Mouse (Mus musculus) left cerebral cortex, adult 18-20 months (tissue): ENCODE measurements around the gene Kat2b. TPM values are rescaled to one million over a fixed set of nuclear protein-coding genes. Genes with fewer than 3 reads are reported as not detected.
"Not testable (repeated sequence)": the region's sequence is repeated elsewhere in the genome, so short reads cannot be mapped to it uniquely, and the experiment has no call there.

ENCODE experiments used
- DNase-seq, 2 experiments: peaks; one replicate each; pipeline ENCODE4 v3.0.0; 2021 to 2022; ENCODE audit warnings: low spot score in 2 of 2, mixed read lengths in 1 of 2
- long read RNA-seq, 2 experiments: library from polyadenylated mRNA; stranded (forward); transcript quantifications; one replicate each; pipeline ENCODE4 v2.0.0; 2021
- total RNA-seq, 2 experiments: library from RNA; stranded (reverse); gene quantifications; 2 replicates each; pipeline ENCODE4 v1.2.3; 2021

The Kat2b gene
- 10 to 100 TPM; 20.6 to 21.3 TPM for total RNA-seq
- long read RNA-seq, experiment 1, full-length matches to known transcripts = 7 of 9 reads
- long read RNA-seq, experiment 1, partial matches to known transcripts = 0 of 9 reads
- long read RNA-seq, experiment 1, other reads (novel, unspliced or antisense) = 2 of 9 reads
- long read RNA-seq, experiment 2, full-length matches to known transcripts = 2 of 4 reads
- long read RNA-seq, experiment 2, partial matches to known transcripts = 1 of 4 reads
- long read RNA-seq, experiment 2, other reads (novel, unspliced or antisense) = 1 of 4 reads

- DNase-seq = no peak
These were observed at the start of gene Kat2b for GRCm38 (mm10) chr17:53566161-53566918. Gene Kat2b (plus strand): TSS chr17:53566861.

DNA sequence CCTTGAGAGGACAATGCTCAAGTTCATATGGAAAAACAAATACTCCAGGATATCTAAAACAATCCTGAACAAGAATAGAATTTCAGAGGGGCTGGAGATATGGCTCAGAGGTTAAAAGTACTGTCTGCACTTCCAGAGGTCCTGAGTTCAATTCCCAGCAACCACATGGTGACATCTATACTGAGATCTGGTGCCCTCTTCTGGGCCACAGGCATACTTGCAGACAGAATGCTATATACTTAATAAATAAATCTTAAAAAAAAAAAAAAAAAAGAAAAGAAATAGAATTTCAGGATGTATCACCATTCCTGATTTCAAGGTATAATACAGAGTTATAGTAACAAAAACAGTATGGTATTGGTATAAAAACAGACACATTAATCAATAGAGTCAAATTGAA, 47.3 kb upstream of the Kat2b start:
- DNase-seq = no peak

DNA sequence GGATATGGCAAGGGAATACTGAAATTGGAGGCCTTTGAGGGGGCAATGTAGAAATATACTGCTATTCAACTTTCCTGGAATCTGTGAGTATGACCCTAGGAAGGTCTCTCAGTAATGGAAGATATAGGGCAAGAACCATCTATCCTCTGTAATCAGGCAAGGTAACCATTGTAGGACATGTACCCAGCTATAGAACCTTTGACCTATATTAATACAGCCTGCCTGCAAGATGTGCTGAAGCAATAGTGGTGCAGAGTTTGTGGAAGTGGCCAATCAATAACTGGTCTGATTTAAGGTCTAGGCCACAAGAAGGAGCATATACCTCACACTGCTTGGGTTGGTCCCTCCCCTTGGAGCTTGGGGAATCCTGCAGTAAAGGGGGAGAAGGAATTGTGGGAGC, 46.2 kb upstream of the Kat2b start:
- DNase-seq = no peak

DNA sequence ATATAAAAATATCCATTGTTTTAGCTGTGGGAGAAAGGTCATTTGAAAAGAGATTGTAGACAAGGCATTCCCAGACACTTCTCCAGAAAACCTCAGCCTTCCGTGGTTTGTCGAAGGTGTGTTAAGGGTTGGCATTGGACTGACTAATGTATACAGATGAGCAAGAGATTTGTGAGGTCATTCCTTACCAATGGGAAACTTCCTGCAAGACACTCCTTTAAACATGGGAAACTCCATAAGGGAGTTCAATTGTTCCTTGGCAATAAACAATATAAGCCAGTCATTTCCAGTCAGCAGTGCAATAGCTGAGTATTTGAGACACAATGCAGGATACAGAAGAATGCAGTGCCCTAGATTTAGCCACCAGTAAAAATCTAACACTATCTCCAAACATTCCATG, 38.6 kb upstream of the Kat2b start:
- no peak for DNase-seq

- no peak for DNase-seq
These were observed 35.5 kb upstream of the Kat2b start for GRCm38 (mm10) chr17:53531160-53531559.

DNA sequence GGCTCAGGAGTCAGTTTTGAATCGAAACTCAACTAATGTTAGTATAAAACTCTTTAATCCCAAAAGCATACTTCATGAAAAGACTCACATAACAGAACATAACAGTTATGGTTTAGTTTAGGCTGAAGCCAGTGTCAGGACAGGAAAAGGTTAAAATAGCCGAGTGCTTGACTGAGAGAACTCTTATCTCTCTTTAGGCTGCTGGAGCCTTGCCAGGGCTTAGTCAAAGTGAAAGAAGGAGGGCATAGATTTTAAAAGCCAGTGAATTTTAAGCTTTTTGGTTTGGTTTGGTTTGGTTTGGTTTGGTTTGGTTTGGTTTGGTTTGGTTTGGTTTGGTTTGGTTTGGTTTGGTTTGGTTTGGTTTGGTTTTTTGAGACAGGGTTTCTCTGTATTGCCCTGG, 34.2 kb upstream of the Kat2b start:
- DNase-seq = no peak

GRCm38 (mm10) chr17:53539351-53539750, 27.3 kb upstream of the Kat2b start, which contains the start of gene Pp2d1:
Gene Pp2d1 (minus strand): TSS chr17:53539451.
- not testable (repeated sequence) for DNase-seq

DNA sequence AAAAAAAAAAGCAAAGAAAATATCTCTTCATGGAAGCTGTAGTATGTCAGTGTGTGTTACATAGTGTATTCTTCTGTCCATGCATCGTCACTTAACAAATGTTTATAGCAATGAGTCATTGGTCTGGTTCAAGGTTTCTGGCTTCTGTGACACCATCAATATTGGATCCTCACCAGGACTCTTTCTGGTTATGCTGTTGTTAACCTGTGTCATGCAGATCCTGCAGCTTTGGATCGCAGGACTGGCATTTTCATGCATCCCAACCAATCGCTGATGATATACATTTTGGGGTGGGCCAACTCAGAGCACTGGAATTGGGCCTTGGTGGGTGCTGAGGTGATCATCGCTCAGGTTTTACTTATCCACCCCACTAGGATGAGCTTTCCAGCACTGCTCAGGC, 24.1 kb upstream of the Kat2b start:
- no peak for DNase-seq

- peak; percentile 23 to 35 for DNase-seq
These were observed 22.9 kb upstream of the Kat2b start for GRCm38 (mm10) chr17:53543591-53544324.

GRCm38 (mm10) chr17:53551306-53552299, 15.1 kb upstream of the Kat2b start:
- no peak for DNase-seq

DNA sequence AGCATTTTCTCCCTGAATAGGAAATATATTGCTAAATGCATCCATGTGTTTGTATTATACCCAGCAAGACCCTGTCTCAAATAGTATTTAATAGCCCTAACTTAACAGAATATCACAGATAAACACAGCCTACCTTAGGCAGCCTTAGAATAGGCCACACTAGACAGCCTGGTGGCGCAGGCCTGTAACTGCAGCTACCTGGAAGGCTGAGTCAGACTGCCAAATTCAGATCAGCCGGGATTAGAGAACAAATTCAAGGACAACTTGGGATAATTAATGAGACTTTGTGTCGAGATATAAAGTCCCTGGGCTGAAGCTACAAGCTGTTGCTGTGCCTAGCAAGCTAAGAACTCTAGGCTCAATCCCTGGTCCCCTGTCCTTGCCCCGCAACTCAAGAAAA, 12.6 kb upstream of the Kat2b start:
- no peak for DNase-seq

GRCm38 (mm10) chr17:53554813-53555212, 11.8 kb upstream of the Kat2b start:
- no peak for DNase-seq

- no peak for DNase-seq
These were observed 9.2 kb upstream of the Kat2b start for GRCm38 (mm10) chr17:53557443-53557842.

DNA sequence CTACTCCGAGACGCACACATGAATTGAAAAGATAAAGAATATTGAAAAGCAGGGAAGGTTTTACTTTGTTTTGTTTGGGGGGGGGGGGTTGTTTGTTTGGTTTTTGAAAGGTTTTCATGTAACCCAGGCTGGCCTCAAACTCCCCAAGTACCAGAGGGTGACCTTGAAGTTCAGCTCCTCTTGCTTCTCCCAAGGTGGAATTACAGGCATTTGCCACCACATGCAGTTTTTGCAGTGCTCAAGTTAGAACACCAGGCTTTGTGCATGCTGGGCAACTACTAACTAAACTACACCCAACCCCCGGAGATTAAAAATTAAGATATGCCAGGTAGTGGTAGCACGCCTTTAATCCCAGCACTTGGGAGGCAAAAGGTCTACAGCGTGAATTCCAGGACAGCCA, 7.0 kb upstream of the Kat2b start:
- no peak for DNase-seq

DNA sequence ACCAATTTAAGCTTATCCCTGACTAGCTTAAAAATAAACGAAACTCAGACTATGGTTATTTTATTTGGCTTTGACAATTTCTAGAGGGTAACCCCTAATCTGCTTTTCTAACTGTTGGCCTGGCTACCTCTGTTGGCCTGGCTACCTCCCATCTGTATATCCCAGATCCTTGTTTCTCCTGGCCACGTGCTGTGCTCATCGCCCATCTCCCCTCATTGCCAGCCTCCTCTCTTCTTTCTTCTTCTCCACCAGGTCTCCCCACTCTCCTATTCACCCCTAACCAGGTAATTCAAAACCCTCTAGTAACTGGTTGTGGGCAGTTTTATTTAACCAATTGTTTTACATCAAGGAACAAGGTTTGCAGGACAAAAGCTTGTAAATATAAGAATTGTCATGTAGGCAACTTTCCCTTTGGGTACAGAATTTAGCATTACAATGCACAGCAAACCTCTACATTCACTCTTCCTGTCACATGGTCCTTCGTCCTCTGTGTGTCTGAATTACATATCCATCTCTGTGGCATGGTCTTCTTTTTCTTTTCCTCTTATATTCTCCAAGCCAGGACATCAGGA, 5.1 kb upstream of the Kat2b start:
- no peak for DNase-seq

DNA sequence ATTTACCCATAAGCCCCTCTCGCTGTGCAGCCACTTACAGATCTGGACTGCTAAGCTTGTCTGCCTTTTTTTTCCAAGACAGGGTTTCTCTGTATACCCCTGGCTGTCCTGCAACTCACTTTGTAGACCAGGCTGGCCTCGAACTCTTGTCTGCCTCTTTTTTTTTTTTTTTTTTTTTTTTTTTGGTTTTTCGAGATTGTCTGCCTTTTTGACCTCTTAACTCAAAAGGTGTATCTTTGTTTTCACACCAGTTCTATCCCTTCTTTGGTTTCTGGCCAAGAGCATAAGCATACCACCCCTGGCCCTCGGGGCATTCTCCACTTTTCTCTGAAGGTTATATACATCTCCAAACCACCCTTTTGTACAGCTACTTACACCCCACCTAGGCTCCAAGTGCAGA, 1.8 kb upstream of the Kat2b start:
- no peak for DNase-seq

DNA sequence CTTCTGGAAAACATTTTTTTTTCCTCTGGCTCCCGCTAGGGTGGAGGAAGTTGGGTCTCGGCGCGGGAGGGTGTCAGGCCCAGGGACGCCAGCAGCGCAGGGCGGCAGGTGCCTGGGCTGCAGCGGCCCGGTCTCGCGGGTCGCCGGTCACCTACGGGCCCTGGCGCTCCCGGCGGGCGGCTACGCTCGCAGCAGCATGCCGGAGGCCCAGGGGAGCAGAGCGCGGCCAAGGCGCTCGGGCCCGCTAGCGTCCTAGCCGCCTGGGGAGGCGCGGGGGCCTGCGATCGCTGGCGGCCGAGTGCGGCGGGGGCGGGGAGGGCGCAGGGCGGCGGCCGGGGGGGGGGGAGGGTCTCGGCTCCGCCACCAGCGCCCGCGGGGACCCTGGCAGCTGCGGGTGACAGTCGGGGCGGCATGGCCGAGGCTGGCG, 271 bp downstream of the Kat2b start:
- peak; percentile 29 to 51 for DNase-seq

DNA sequence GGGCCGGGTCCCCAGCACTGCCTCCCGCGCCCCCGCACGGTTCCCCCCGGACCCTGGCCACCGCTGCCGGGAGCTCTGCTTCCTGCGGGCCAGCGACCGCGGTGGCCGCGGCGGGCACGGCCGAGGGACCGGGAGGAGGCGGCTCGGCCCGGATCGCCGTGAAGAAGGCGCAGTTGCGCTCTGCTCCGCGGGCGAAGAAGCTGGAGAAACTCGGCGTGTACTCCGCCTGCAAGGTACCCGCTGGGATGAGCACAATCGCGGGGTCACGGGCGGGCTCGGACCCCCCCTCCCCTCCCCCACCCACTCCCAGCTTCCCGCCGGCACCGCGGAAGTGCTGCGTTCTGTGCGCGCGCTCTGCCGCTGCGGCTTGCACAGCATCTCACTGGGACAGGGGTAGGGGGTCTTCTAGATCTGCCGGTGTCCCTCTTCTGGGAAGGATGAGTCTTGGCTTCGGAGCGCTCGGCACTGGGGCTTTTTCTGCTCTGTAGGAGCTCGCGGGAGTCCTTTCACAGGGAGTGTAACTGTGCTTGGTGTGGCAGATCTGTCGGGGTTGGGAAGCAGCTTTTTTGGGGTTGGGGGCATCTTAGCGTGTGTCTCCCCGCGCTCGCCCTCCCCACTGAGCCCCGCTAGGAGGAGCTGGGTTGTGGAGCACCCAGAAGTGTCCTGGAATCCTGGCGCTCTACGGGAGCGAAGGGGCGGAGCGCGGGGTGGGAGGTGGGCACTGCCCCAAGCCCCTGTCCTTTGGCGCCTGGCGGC, 863 bp downstream of the Kat2b start:
- DNase-seq = peak; percentile 13 to 26

GRCm38 (mm10) chr17:53568118-53568517, 1.5 kb downstream of the Kat2b start:
- DNase-seq = peak; percentile 46 to 61
